Mouse (Mus musculus): ENCODE measurements around the gene Tbc1d30.
A peak's percentile ranks its signal among the peaks of the same experiment; 100 is the strongest.

DNA sequence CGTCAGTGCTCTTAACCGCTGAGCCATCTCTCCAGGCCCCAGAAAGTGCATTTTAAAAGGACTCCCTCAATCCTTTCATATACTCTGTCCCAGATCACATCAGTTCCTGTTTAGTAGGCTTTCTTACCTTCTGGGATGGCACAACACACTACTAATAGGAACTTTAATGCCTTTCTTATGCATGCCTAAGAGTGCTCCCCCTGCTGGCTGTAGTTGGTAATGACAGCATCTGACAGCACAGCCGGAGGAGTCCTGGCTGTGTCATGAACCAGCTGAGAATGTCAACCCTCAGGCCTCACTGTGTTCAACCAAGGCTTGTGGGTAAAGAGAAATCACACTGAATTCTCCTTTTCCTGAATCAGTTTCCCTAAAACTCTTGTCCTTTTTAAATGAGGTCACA, 16.5 kb downstream of the Tbc1d30 start:
- TF ChIP-seq CTCF (IDR thresholded peaks at IDR 0.05; ENCODE audit: low read depth, low read length) = peak; percentile 57
- no peak for TF ChIP-seq POLR2A (IDR thresholded peaks at IDR 0.05; ENCODE audit: borderline replicate concordance, low read depth, low read length)
